Mouse (Mus musculus) olfactory bulb, adult 2 months (tissue): ENCODE results near the gene Dusp12. TPM values are rescaled to one million over a fixed set of nuclear protein-coding genes. Genes with fewer than 3 reads are reported as not detected.
A peak's percentile ranks its signal among the peaks of the same experiment; 100 is the strongest.

Experiments used
- H3K27ac ChIP-seq: fragments of 200-500 bp; 2 replicates; pipeline ENCODE4 v1.5.1; 2012; ENCODE audit warnings: low read depth, low read length; ENCODE audit not compliant: insufficient read depth
- H3K4me1 ChIP-seq: fragments of 200-500 bp; 2 replicates; pipeline ENCODE4 v1.6.1; 2012; ENCODE audit warnings: low read length; ENCODE audit not compliant: control insufficient read depth, insufficient read depth
- H3K4me3 ChIP-seq: fragments of 200-500 bp; 2 replicates; pipeline ENCODE4 v1.5.1; 2012; ENCODE audit warnings: mild to moderate bottlenecking, low read depth, low read length, moderate library complexity; ENCODE audit not compliant: insufficient read depth
- CTCF ChIP-seq: fragments of 200-500 bp; IDR thresholded peaks from 2 replicates; pipeline ENCODE4 v1.5.1; 2012; ENCODE audit warnings: low read depth, mild to moderate bottlenecking, low read length, moderate library complexity; ENCODE audit not compliant: insufficient read depth
- POLR2A ChIP-seq: fragments of 200-500 bp; IDR thresholded peaks from 2 replicates; pipeline ENCODE4 v1.6.1; 2012; ENCODE audit warnings: mild to moderate bottlenecking, low read depth, low read length, moderate library complexity; ENCODE audit not compliant: insufficient read depth
- WGBS: fragments of 180-500 bp; shearing (Covaris S2); methylation state at CpG from one replicate; pipeline ENCODE4 v1.1.7; 2018; 5-methylcytosine and 5-hydroxymethylcytosine counted together
- polyA plus RNA-seq: library from polyadenylated mRNA; stranded (reverse); fragments of >200 nt; gene quantifications from 2 replicates; pipeline ENCODE4 v1.2.4, GENCODE M21; 2012; ENCODE audit warnings: low replicate concordance; ENCODE audit not compliant: missing spikeins, insufficient read depth, insufficient read length

Dusp12 gene
- polyA plus RNA-seq, 1 experiment: not detected

GRCm38 (mm10) chr1:170924485-170924884, 39.1 kb upstream of the Dusp12 start:
- TF ChIP-seq CTCF (no peak), POLR2A (no peak)
- 76% methylated on average over 6 of the region's 6 CpGs for WGBS

GRCm38 (mm10) chr1:170919308-170919707, 34.0 kb upstream of the Dusp12 start:
- H3K4me3 ChIP-seq: no peak overlapping the region

More at GRCm38 (mm10) chr1:170924485-170924884, 39.1 kb upstream of the Dusp12 start:
- Histone ChIP-seq H3K4me3 (no peak overlapping the region), H3K27ac (no peak overlapping the region), H3K4me1 (no peaks in the 10 kb centered on the region)

GRCm38 (mm10) chr1:170915657-170916056, 30.3 kb upstream of the Dusp12 start:
- Histone ChIP-seq H3K4me3 (no peak overlapping the region), H3K4me1 (no peaks in the 10 kb centered on the region), H3K27ac (no peak overlapping the region)
- WGBS: 57% methylated on average over 5 of the region's 5 CpGs
- TF ChIP-seq POLR2A (no peak), CTCF (no peak)

More at GRCm38 (mm10) chr1:170919308-170919707, 34.0 kb upstream of the Dusp12 start:
- WGBS: 96% methylated on average over 8 of the region's 8 CpGs
- TF ChIP-seq POLR2A (no peak), CTCF (no peak)
- H3K4me1 ChIP-seq: no peaks in the 10 kb centered on the region
- H3K27ac ChIP-seq: no peak overlapping the region

- H3K27ac ChIP-seq: no peak within 1 kb of the TSS
- no peak within 1 kb of the TSS for H3K4me3 ChIP-seq
- peaks cover 7% of the 10 kb centered on the region for H3K4me1 ChIP-seq
- 72% methylated on average over 5 of the region's 5 CpGs for WGBS
- TF ChIP-seq CTCF (no peak), POLR2A (no peak)
Observed at GRCm38 (mm10) chr1:170912891-170913615, 27.7 kb upstream of the Dusp12 start, which contains the start of gene Fcrlb. Gene Fcrlb, minus strand, starts transcription at chr1:170912941.

- no peak overlapping the region for H3K27ac ChIP-seq
- 85% methylated on average over 11 of the region's 11 CpGs for WGBS
- H3K4me1 ChIP-seq: peaks cover 16% of the 10 kb centered on the region
- no peak overlapping the region for H3K4me3 ChIP-seq
- TF ChIP-seq CTCF (no peak), POLR2A (no peak)
Observed at GRCm38 (mm10) chr1:170911907-170912660, 26.7 kb upstream of the Dusp12 start.

GRCm38 (mm10) chr1:170908341-170908740, 23.0 kb upstream of the Dusp12 start:
- TF ChIP-seq POLR2A: no peak
- Histone ChIP-seq H3K4me1 (peaks cover 16% of the 10 kb centered on the region), H3K4me3 (peak overlapping the region; percentile 61), H3K27ac (no peak overlapping the region)
- 5% methylated on average over 21 of the region's 21 CpGs for WGBS

GRCm38 (mm10) chr1:170907456-170908191, 22.3 kb upstream of the Dusp12 start:
- Histone ChIP-seq H3K27ac (no peak overlapping the region), H3K4me3 (peak overlapping the region; percentile 61), H3K4me1 (peaks cover 16% of the 10 kb centered on the region)
- WGBS: under 1% methylated on average over 71 of the region's 71 CpGs
- TF ChIP-seq CTCF (no peak; the same call in 1 of the 2 replicates), POLR2A (no peak)

GRCm38 (mm10) chr1:170907111-170907455, 21.7 kb upstream of the Dusp12 start:
- H3K27ac ChIP-seq: no peak overlapping the region
- 25% methylated on average over 11 of the region's 11 CpGs for WGBS
- H3K4me1 ChIP-seq: peaks cover 16% of the 10 kb centered on the region
- peak overlapping the region; percentile 61 for H3K4me3 ChIP-seq
- TF ChIP-seq CTCF (no peak), POLR2A (no peak)
